Mouse (Mus musculus): ENCODE data around the gene Opa1. TPM values are rescaled to one million over a fixed set of nuclear protein-coding genes. Genes with fewer than 3 reads are reported as not detected.

Gene Opa1
- polyA plus RNA-seq, 1 experiment from 2014 or later, result 51.4 TPM

GRCm38 (mm10) chr16:29575620-29576019 lies 3.5 kb upstream of the Opa1 start:
- Histone ChIP-seq H3K4me1 (replicated peaks) (peaks cover 5% of the 10 kb centered on the region), H3K27ac (ENCODE audit: poor library complexity, severe bottlenecking) (no peak overlapping the region), H3K4me3 (no peak overlapping the region), H3K9ac (no peak overlapping the region), H3K9me3 (replicated peaks) (no peaks in the 10 kb centered on the region), H3K27me3 (replicated peaks) (no peaks in the 10 kb centered on the region), H3K36me3 (no peaks in the 10 kb centered on the region), H3K4me2 (no peak overlapping the region)
- ATAC-seq (ENCODE audit: insufficient number of reproducible peaks, low FRiP score), result no peak
- 7% methylated on average over 5 of the region's 5 CpGs for WGBS

GRCm38 (mm10) chr16:29579787-29580176 lies 648 bp downstream of the Opa1 start:
- no peaks in the 10 kb centered on the region for H3K27me3 ChIP-seq (replicated peaks)
- peaks cover 5% of the 10 kb centered on the region for H3K4me1 ChIP-seq (replicated peaks)
- H3K4me3 ChIP-seq, result peak overlapping the region; percentile 84
- H3K9ac ChIP-seq, result peak overlapping the region; percentile 92
- H3K27ac ChIP-seq (ENCODE audit: poor library complexity, severe bottlenecking), result no peak overlapping the region
- no peaks in the 10 kb centered on the region; the same call in 1 of the 2 replicates for H3K36me3 ChIP-seq
- 8% methylated on average over 12 of the region's 12 CpGs for WGBS
- peak overlapping the region; percentile 77 for H3K4me2 ChIP-seq
- H3K9me3 ChIP-seq (replicated peaks), result no peaks in the 10 kb centered on the region
- ATAC-seq (ENCODE audit: insufficient number of reproducible peaks, low FRiP score), result peak; percentile 44; the same call in 1 of the 2 replicates

GRCm38 (mm10) chr16:29592171-29592570 lies 13.0 kb downstream of the Opa1 start:
- Histone ChIP-seq H3K9me3 (replicated peaks) (no peaks in the 10 kb centered on the region), H3K4me2 (no peak overlapping the region), H3K27ac (ENCODE audit: poor library complexity, severe bottlenecking) (no peak overlapping the region), H3K36me3 (peaks cover 47% of the 10 kb centered on the region), H3K4me1 (replicated peaks) (no peaks in the 10 kb centered on the region), H3K4me3 (no peak overlapping the region), H3K27me3 (replicated peaks) (no peaks in the 10 kb centered on the region), H3K9ac (no peak overlapping the region)
- no peak for ATAC-seq (ENCODE audit: insufficient number of reproducible peaks, low FRiP score)
- WGBS, result 84% methylated on average over 7 of the region's 7 CpGs

GRCm38 (mm10) chr16:29597122-29597521 lies 18.0 kb downstream of the Opa1 start:
- no peak overlapping the region for H3K9ac ChIP-seq
- no peak for ATAC-seq (ENCODE audit: insufficient number of reproducible peaks, low FRiP score)
- H3K4me1 ChIP-seq (replicated peaks), result no peaks in the 10 kb centered on the region
- no peak overlapping the region for H3K27ac ChIP-seq (ENCODE audit: poor library complexity, severe bottlenecking)
- peaks cover 36% of the 10 kb centered on the region for H3K36me3 ChIP-seq
- no peak overlapping the region for H3K4me2 ChIP-seq
- no peak overlapping the region for H3K4me3 ChIP-seq
- H3K9me3 ChIP-seq (replicated peaks), result no peaks in the 10 kb centered on the region
- 83% methylated on average over 4 of the region's 4 CpGs for WGBS
- no peaks in the 10 kb centered on the region for H3K27me3 ChIP-seq (replicated peaks)

- H3K4me2 ChIP-seq, result no peak overlapping the region
- no peak overlapping the region for H3K4me3 ChIP-seq
- H3K4me1 ChIP-seq (replicated peaks), result no peaks in the 10 kb centered on the region
- no peak overlapping the region for H3K9ac ChIP-seq
- peaks cover 64% of the 10 kb centered on the region for H3K36me3 ChIP-seq
- H3K27me3 ChIP-seq (replicated peaks), result no peaks in the 10 kb centered on the region
- no peaks in the 10 kb centered on the region for H3K9me3 ChIP-seq (replicated peaks)
- WGBS, result 87% methylated on average over 8 of the region's 8 CpGs
- ATAC-seq (ENCODE audit: insufficient number of reproducible peaks, low FRiP score), result no peak
- H3K27ac ChIP-seq (ENCODE audit: poor library complexity, severe bottlenecking), result no peak overlapping the region
These were observed 26.4 kb downstream of the Opa1 start for GRCm38 (mm10) chr16:29605546-29605945.

- Histone ChIP-seq H3K4me1 (replicated peaks) (no peaks in the 10 kb centered on the region), H3K9me3 (replicated peaks) (no peaks in the 10 kb centered on the region), H3K9ac (no peak overlapping the region), H3K27ac (ENCODE audit: poor library complexity, severe bottlenecking) (no peak overlapping the region), H3K36me3 (peaks cover 74% of the 10 kb centered on the region), H3K4me3 (no peak overlapping the region), H3K27me3 (replicated peaks) (no peaks in the 10 kb centered on the region), H3K4me2 (no peak overlapping the region)
- ATAC-seq (ENCODE audit: insufficient number of reproducible peaks, low FRiP score), result no peak
- 91% methylated on average over 7 of the region's 7 CpGs for WGBS
These were observed 28.0 kb downstream of the Opa1 start for GRCm38 (mm10) chr16:29607131-29607530.

GRCm38 (mm10) chr16:29614762-29615161 lies 35.6 kb downstream of the Opa1 start:
- Histone ChIP-seq H3K9ac (no peak overlapping the region), H3K4me2 (no peak overlapping the region), H3K27ac (ENCODE audit: poor library complexity, severe bottlenecking) (no peak overlapping the region), H3K9me3 (replicated peaks) (no peaks in the 10 kb centered on the region), H3K27me3 (replicated peaks) (no peaks in the 10 kb centered on the region), H3K36me3 (peaks cover 81% of the 10 kb centered on the region), H3K4me1 (replicated peaks) (no peaks in the 10 kb centered on the region), H3K4me3 (no peak overlapping the region)
- no peak for ATAC-seq (ENCODE audit: insufficient number of reproducible peaks, low FRiP score)
- 88% methylated on average over 9 of the region's 9 CpGs for WGBS

GRCm38 (mm10) chr16:29629053-29629452 lies 49.9 kb downstream of the Opa1 start:
- H3K4me3 ChIP-seq, result no peak overlapping the region
- H3K4me2 ChIP-seq, result no peak overlapping the region
- ATAC-seq (ENCODE audit: insufficient number of reproducible peaks, low FRiP score), result no peak
- H3K36me3 ChIP-seq, result peaks cover 72% of the 10 kb centered on the region
- H3K4me1 ChIP-seq (replicated peaks), result no peaks in the 10 kb centered on the region
- H3K9ac ChIP-seq, result no peak overlapping the region
- no peak overlapping the region for H3K27ac ChIP-seq (ENCODE audit: poor library complexity, severe bottlenecking)
- WGBS, result 91% methylated on average over 1 of the region's 1 CpGs
- no peaks in the 10 kb centered on the region for H3K27me3 ChIP-seq (replicated peaks)
- no peaks in the 10 kb centered on the region for H3K9me3 ChIP-seq (replicated peaks)

- Histone ChIP-seq H3K9ac (no peak overlapping the region), H3K36me3 (peaks cover 65% of the 10 kb centered on the region), H3K27me3 (replicated peaks) (no peaks in the 10 kb centered on the region), H3K4me1 (replicated peaks) (no peaks in the 10 kb centered on the region), H3K9me3 (replicated peaks) (no peaks in the 10 kb centered on the region), H3K27ac (ENCODE audit: poor library complexity, severe bottlenecking) (no peak overlapping the region), H3K4me3 (no peak overlapping the region), H3K4me2 (no peak overlapping the region)
- ATAC-seq (ENCODE audit: insufficient number of reproducible peaks, low FRiP score), result no peak
- 48% methylated on average over 4 of the region's 4 CpGs for WGBS
These were observed 56.6 kb downstream of the Opa1 start for GRCm38 (mm10) chr16:29635780-29636179.

- Histone ChIP-seq H3K4me3 (no peak overlapping the region), H3K36me3 (peaks cover 42% of the 10 kb centered on the region), H3K27me3 (replicated peaks) (no peaks in the 10 kb centered on the region), H3K4me1 (replicated peaks) (no peaks in the 10 kb centered on the region), H3K9me3 (replicated peaks) (no peaks in the 10 kb centered on the region), H3K27ac (ENCODE audit: poor library complexity, severe bottlenecking) (no peak overlapping the region), H3K9ac (no peak overlapping the region), H3K4me2 (no peak overlapping the region)
- WGBS, result 90% methylated on average over 1 of the region's 1 CpGs
- no peak for ATAC-seq (ENCODE audit: insufficient number of reproducible peaks, low FRiP score)
These were observed 63.2 kb downstream of the Opa1 start for GRCm38 (mm10) chr16:29642376-29642775.

GRCm38 (mm10) chr16:29644871-29645270 lies 65.7 kb downstream of the Opa1 start:
- 90% methylated on average over 3 of the region's 3 CpGs for WGBS
- H3K4me2 ChIP-seq, result no peak overlapping the region
- H3K27ac ChIP-seq (ENCODE audit: poor library complexity, severe bottlenecking), result no peak overlapping the region
- no peak overlapping the region for H3K4me3 ChIP-seq
- H3K27me3 ChIP-seq (replicated peaks), result no peaks in the 10 kb centered on the region
- no peak for ATAC-seq (ENCODE audit: insufficient number of reproducible peaks, low FRiP score)
- no peaks in the 10 kb centered on the region for H3K4me1 ChIP-seq (replicated peaks)
- H3K36me3 ChIP-seq, result peaks cover 44% of the 10 kb centered on the region
- no peaks in the 10 kb centered on the region for H3K9me3 ChIP-seq (replicated peaks)
- no peak overlapping the region for H3K9ac ChIP-seq

- Histone ChIP-seq H3K36me3 (peaks cover 46% of the 10 kb centered on the region), H3K4me1 (replicated peaks) (no peaks in the 10 kb centered on the region)
- ATAC-seq (ENCODE audit: insufficient number of reproducible peaks, low FRiP score), result no peak
These were observed 67.1 kb downstream of the Opa1 start for GRCm38 (mm10) chr16:29646202-29646601.

More at GRCm38 (mm10) chr16:29646202-29646601, 67.1 kb downstream of the Opa1 start:
- no peak overlapping the region for H3K4me3 ChIP-seq
- no peak overlapping the region for H3K4me2 ChIP-seq
- H3K27ac ChIP-seq (ENCODE audit: poor library complexity, severe bottlenecking), result no peak overlapping the region
- no peak overlapping the region for H3K9ac ChIP-seq
- no peaks in the 10 kb centered on the region for H3K9me3 ChIP-seq (replicated peaks)
- H3K27me3 ChIP-seq (replicated peaks), result no peaks in the 10 kb centered on the region

Data from heart, embryonic 12.5 days (tissue).